Comparison of ENCODE assay signal across 9 mouse cellular contexts in the genomic region with DNA sequence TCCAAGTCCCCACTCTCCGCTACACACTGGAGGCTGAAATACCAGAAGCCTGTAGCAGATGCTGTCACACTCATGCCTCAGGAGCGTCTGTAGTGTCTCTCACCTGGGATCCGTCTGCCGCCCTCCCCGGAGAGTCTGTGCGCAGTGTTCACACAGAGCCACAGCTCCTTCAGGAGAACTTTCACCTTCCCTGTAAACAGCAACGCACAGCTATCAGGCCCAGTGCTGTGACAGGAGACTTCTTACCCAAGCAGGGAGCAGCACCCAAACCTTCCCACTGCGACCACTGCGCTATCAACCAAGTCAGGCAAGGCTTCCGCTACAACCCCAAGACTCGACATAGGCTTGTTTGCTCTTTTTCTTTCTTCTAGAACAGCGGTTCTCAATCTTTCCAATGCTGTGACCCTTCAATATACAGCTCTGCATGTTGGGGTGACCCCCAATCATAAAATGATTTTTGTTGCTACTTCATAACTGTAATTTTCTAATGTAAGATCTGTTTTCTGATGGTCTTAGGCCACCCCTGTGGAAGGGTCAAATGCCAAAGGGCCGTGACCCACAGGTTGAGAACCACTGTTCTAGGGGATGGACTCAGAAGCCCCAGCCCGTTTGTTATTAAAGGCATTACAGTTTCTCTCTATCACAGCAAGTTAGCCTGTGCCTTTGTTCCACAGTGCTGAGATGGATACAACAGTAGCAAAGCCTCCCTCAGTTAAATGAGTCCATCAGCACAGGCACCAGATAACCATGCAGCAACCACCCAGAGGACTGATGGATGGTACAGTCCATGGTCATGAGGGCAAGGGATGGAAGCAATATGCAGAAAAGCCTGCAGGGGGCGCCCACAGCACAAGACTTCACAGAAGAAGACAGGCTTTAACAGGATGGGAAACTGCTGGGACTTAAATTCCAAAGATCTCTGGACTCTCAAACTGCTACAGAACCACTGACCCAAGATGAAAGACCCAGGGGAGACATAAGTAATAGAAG. TPM values are rescaled to one million over a fixed set of nuclear protein-coding genes. Genes with fewer than 3 reads are reported as not detected.
DNase-seq lines count a peak whose midpoint lies in the region; ATAC-seq and TF ChIP-seq lines count a peak whose summit lies in the region.
"Had no signal": no experiment of that assay in that cellular context is flagged by ENCODE, and none has a peak within 500 bp of the region (broad histone marks: within the 10 kb centered on the region; RNA-seq: fewer than 3 reads in every experiment).

No protein-coding gene starts in this region.

- TF ChIP-seq POLR2A in MEL (IDR thresholded peaks at IDR 0.05; ENCODE audit: control insufficient read depth in 1 of 2, insufficient read depth in 1 of 2, low read depth in 1 of 2, low read length in 2 of 2, poor library complexity in 1 of 2), result no peak
- TF ChIP-seq POLR2A in bone marrow, adult 2 months (IDR thresholded peaks at IDR 0.05; ENCODE audit: borderline replicate concordance, control insufficient read depth, low read depth, low read length), result no peak

- H3K4me2 ChIP-seq in embryonic facial prominence, embryonic 14.5 days (ENCODE audit: low read depth, low read length), result no peak overlapping the region
- H3K4me2 ChIP-seq in heart, embryonic 12.5 days, result no peak overlapping the region
- no peak overlapping the region for H3K4me2 ChIP-seq in kidney, postnatal 0 days (ENCODE audit: low read length)

- no peak overlapping the region for H3K27ac ChIP-seq in MEL (ENCODE audit: control insufficient read depth, low read depth, low read length)
- no peak overlapping the region for H3K27ac ChIP-seq in bone marrow, adult 2 months (ENCODE audit: control insufficient read depth, insufficient read depth, low read depth, low read length, poor library complexity)
- no peak overlapping the region for H3K27ac ChIP-seq in embryonic facial prominence, embryonic 14.5 days (replicated peaks; ENCODE audit: low read depth, low read length)
- no peak overlapping the region for H3K27ac ChIP-seq in heart, embryonic 12.5 days (ENCODE audit: poor library complexity, severe bottlenecking)
- H3K27ac ChIP-seq in kidney, postnatal 0 days, result no peak overlapping the region
- H3K27ac ChIP-seq: macrophage had no signal

- peaks cover 0 to 11% of the 10 kb centered on the region in 2 experiments; a peak in 2 of 4 replicates for H3K36me3 ChIP-seq in MEL (ENCODE audit: control insufficient read depth in 1 of 2, insufficient read depth in 2 of 2, low read length in 2 of 2)
- H3K36me3 ChIP-seq in embryonic facial prominence, embryonic 14.5 days (ENCODE audit: control insufficient read depth, insufficient read depth, low read length), result peaks cover 92% of the 10 kb centered on the region
- H3K36me3 ChIP-seq in heart, embryonic 12.5 days, result peaks cover 72% of the 10 kb centered on the region
- peaks cover 65% of the 10 kb centered on the region for H3K36me3 ChIP-seq in kidney, postnatal 0 days (ENCODE audit: insufficient read depth, low read length)

- H3K9ac ChIP-seq in MEL (ENCODE audit: control insufficient read depth, low read depth, low read length, poor library complexity, severe bottlenecking), result no peak overlapping the region
- H3K9ac ChIP-seq in embryonic facial prominence, embryonic 14.5 days (ENCODE audit: low read depth, low read length), result no peak overlapping the region
- H3K9ac ChIP-seq in heart, embryonic 12.5 days, result no peak overlapping the region
- H3K9ac ChIP-seq in kidney, postnatal 0 days (ENCODE audit: low read depth, low read length), result no peak overlapping the region

- WGBS in bone marrow, adult 2 months, result 85% methylated on average over 15 of the region's 15 CpGs
- WGBS in embryonic facial prominence, embryonic 14.5 days, result 88% methylated on average over 15 of the region's 15 CpGs
- WGBS in heart, embryonic 12.5 days, result 85% methylated on average over 15 of the region's 15 CpGs
- 87% methylated on average over 15 of the region's 15 CpGs for WGBS in kidney, postnatal 0 days

- DNase-seq in MEL (ENCODE audit: low read depth, low spot score), result peak; percentile 75
- DNase-seq in embryonic facial prominence, embryonic 14.5 days (ENCODE audit: low spot score), result peak; percentile 67
- peak; percentile 82 for DNase-seq in kidney, postnatal 0 days (ENCODE audit: low spot score)
- peak; percentile 47 to 66 for DNase-seq in lung, adult 18-20 months
- DNase-seq in ovary, postnatal 36 days (ENCODE audit: low spot score), result peak; percentile 60
- peak; percentile 79 for DNase-seq in thymus, postnatal 4 days

- no peaks in the 10 kb centered on the region for H3K9me3 ChIP-seq in MEL (replicated peaks; ENCODE audit: insufficient read depth, low read length)
- H3K9me3 ChIP-seq in embryonic facial prominence, embryonic 14.5 days (ENCODE audit: control insufficient read depth, low read length), result no peaks in the 10 kb centered on the region
- H3K9me3 ChIP-seq in heart, embryonic 12.5 days (replicated peaks), result no peaks in the 10 kb centered on the region
- no peaks in the 10 kb centered on the region for H3K9me3 ChIP-seq in kidney, postnatal 0 days (replicated peaks; ENCODE audit: low read length)

- no peak for TF ChIP-seq EP300 in MEL (IDR thresholded peaks at IDR 0.05; ENCODE audit: low read depth in 1 of 2, low read length in 2 of 2)

- TF ChIP-seq CTCF in MEL (IDR thresholded peaks at IDR 0.05 in 2 of 3, conservative IDR thresholded peaks at IDR 0.05 in 1 of 3; ENCODE audit: control insufficient read depth in 1 of 3, insufficient read depth in 1 of 3, low read depth in 2 of 3, low read length in 3 of 3, poor library complexity in 1 of 3, severe bottlenecking in 1 of 3), result peak; percentile 66 to 75 (median 69)
- TF ChIP-seq CTCF in bone marrow, adult 2 months (IDR thresholded peaks at IDR 0.05; ENCODE audit: control insufficient read depth, insufficient read depth, low read length), result peak; percentile 66
- peak; percentile 84 for TF ChIP-seq CTCF in kidney, postnatal 0 days (IDR thresholded peaks at IDR 0.05; ENCODE audit: low read depth)

- no peaks in the 10 kb centered on the region for H3K27me3 ChIP-seq in MEL (ENCODE audit: control insufficient read depth in 1 of 2, insufficient read depth in 2 of 2, low read length in 2 of 2)
- no peaks in the 10 kb centered on the region for H3K27me3 ChIP-seq in embryonic facial prominence, embryonic 14.5 days (replicated peaks; ENCODE audit: control insufficient read depth, insufficient read depth, low read length)
- H3K27me3 ChIP-seq in heart, embryonic 12.5 days (replicated peaks), result no peaks in the 10 kb centered on the region
- H3K27me3 ChIP-seq in kidney, postnatal 0 days (ENCODE audit: insufficient read depth, low read length), result no peaks in the 10 kb centered on the region

- no peaks in the 10 kb centered on the region for H3K79me2 ChIP-seq in MEL (ENCODE audit: control insufficient read depth, insufficient read depth, low read length, poor library complexity)

- no peak overlapping the region for H3K4me3 ChIP-seq in MEL (ENCODE audit: control insufficient read depth in 1 of 2, insufficient read depth in 1 of 2, low read depth in 2 of 2, low read length in 2 of 2)
- H3K4me3 ChIP-seq in bone marrow, adult 2 months (replicated peaks; ENCODE audit: control insufficient read depth, low read depth, low read length), result no peak overlapping the region
- H3K4me3 ChIP-seq in embryonic facial prominence, embryonic 14.5 days (ENCODE audit: low read depth, low read length), result no peak overlapping the region
- H3K4me3 ChIP-seq in heart, embryonic 12.5 days, result no peak overlapping the region
- H3K4me3 ChIP-seq in kidney, postnatal 0 days (replicated peaks; ENCODE audit: low read depth, low read length), result no peak overlapping the region

- peak; percentile 43 for TF ChIP-seq RAD21 in MEL (IDR thresholded peaks at IDR 0.05; ENCODE audit: low read depth, low read length)

- peak; percentile 70 for ATAC-seq in embryonic facial prominence, embryonic 14.5 days (ENCODE audit: low read depth)
- 0 out of 2 replicates have a peak, but pooled peaks have one; percentile 29 for ATAC-seq in heart, embryonic 12.5 days (ENCODE audit: insufficient number of reproducible peaks, low FRiP score)
- ATAC-seq in kidney, postnatal 0 days (replicated peaks; ENCODE audit: low FRiP score, low read depth), result peak; percentile 76

- H3K4me1 ChIP-seq in MEL (ENCODE audit: control insufficient read depth in 1 of 2, insufficient read depth in 2 of 2, low read length in 2 of 2), result no peaks in the 10 kb centered on the region
- H3K4me1 ChIP-seq in bone marrow, adult 2 months (ENCODE audit: control insufficient read depth, insufficient read depth, low read length), result no peaks in the 10 kb centered on the region
- H3K4me1 ChIP-seq in embryonic facial prominence, embryonic 14.5 days (ENCODE audit: control insufficient read depth, insufficient read depth, low read length), result no peaks in the 10 kb centered on the region
- H3K4me1 ChIP-seq in heart, embryonic 12.5 days (replicated peaks), result 0 out of 2 replicates have a peak, but pooled peaks cover 5% of the 10 kb centered on the region
- H3K4me1 ChIP-seq in kidney, postnatal 0 days (replicated peaks; ENCODE audit: insufficient read depth, low read length), result no peaks in the 10 kb centered on the region

TF ChIP-seq in MEL, 35 proteins besides CTCF, POLR2A, EP300 and RAD21:
- TF ChIP-seq CHD1 (IDR thresholded peaks at IDR 0.05; ENCODE audit: low read depth, low read length) (no peak), E2F4 (IDR thresholded peaks at IDR 0.05; ENCODE audit: borderline replicate concordance, low read depth, low read length) (no peak), SMC3 (IDR thresholded peaks at IDR 0.05; ENCODE audit: low read depth, low read length) (peak; percentile 43)
TF ChIP-seq in MEL: peak in this region for 1.

RNA-seq across cellular contexts. Expression of a gene that starts 26.7 kb away (rescaled TPM):
- 37.6 and 39.2 TPM in 2 replicates for total RNA-seq in MEL (2012; rRNA removed)
- 10 to 100 TPM; 33.5 to 40.1 TPM for polyA plus RNA-seq in MEL (2012; ENCODE audit: insufficient read depth in 1 of 2, insufficient read length in 2 of 2, low read depth in 1 of 2, low replicate concordance in 2 of 2, missing spikeins in 1 of 2)
- polyA plus RNA-seq in bone marrow, adult 2 months (2011; ENCODE audit: insufficient read depth, insufficient read length, low replicate concordance, missing spikeins), result 7.9 and 10.2 TPM in 2 replicates
- polyA plus RNA-seq in embryonic facial prominence, embryonic 14.5 days (2014; fragmentation: Nextera tagmentation; extraction: Ambion mirVana), result 30.1 and 36.2 TPM in 2 replicates
- 19.3 and 20.1 TPM in 2 replicates for polyA plus RNA-seq in heart, embryonic 12.5 days (2016; fragmentation: Nextera tagmentation; extraction: Ambion mirVana)
- 14.7 and 17.9 TPM in 2 replicates for polyA plus RNA-seq in kidney, postnatal 0 days (2015; fragmentation: Nextera tagmentation; extraction: Ambion mirVana)
